Mouse (Mus musculus) T-helper 1 cell (primary cell): ENCODE results near the gene Rhbdd3.
"Not testable (repeated sequence)": the region's sequence is repeated elsewhere in the genome, so short reads cannot be mapped to it uniquely, and the experiment has no call there.

Experiments used
- in situ Hi-C: fragments of 300-600 bp; cut with MboI, MseI; formaldehyde crosslinking; loops from one replicate; pipeline ENCODE4 v1.15.1; 2025; ENCODE audit warnings: high pct_unique_total_duplicates

Rhbdd3 gene

DNA sequence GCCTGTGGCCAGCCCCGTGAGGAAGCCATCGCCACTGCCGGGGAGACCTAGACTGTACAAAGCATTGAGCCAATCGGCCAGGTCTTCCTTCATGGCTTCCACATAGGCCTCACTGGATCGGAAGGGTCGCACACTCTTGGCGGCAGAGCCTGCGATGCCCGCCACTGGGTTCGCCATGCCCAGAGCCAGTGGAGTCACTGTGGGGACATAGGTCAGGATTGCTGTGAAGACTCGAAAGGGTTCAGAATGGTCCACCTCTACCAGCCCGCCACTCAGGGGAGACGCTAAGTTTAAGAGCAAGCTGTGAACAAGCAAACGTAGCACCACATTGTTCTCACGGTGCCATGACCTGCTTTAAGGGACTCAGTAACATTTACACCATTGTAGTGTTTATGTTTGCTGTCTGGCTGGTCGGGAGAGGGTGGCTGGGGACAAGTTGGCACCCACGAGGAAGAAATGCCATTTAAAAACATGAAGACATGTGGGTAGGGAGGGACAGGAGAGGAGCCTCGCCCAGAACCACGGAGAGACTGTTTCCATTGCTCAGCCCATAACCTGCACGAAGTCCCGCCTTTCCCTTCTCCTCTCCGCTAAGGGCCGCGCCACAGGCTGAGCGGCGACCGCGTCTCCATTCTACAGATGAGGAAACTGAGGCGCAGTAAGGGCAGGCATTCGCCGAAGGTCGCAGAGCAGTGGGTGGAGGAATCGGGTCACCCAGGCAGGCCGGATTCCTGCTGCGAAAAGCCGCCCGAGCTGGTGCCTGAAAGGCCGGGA, 34.3 kb upstream of the Rhbdd3 start:
- in situ Hi-C loops: loop anchor here (10.0 kb wide), 1 partner anchor 1820 kb away; no protein-coding TSS in a partner anchor

DNA sequence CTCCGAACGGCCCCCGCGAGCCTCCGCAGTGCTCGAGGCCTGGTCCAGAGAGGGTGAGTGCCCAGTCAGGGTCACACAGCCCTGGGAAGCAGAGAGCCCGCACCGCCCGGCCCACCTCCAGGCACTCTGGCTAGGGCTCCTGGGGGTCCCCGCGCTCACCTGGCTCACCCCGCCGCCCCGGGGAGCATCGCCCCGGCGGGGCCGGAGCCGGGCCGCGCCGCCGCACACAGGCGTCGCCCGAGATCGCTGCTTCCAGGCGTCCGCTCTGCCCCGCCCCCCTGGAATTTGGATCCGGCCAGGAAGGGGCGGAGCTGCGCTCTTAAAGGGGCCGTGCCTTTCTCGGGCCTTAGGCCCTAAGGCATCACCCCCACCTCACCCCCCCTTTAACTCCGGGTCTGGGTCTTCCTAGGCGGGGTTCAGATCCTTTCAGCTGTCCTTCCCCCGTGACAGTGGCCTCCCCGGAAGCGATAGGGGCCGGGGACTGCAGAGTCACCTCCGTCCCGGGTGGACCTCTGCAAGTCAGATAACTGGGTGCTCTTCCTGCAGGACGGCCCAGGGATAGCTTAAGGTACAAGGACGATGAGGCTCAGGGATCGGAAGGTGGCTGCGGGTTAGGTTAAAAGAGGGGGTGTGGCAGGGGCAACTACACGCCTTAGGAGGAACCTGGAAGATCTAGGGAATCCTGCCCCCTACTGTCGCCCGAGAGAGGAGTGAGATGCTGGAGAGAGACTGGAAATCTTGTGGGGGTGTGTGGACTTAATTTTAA, 33.5 kb upstream of the Rhbdd3 start, which contains the start of gene Gas2l1:
Gas2l1 (minus strand) TSS at position 272 of the 766 bp plus-strand sequence.
- in situ Hi-C loops: loop anchor here (10.0 kb wide), 1 partner anchor 1820 kb away; no protein-coding TSS in a partner anchor

DNA sequence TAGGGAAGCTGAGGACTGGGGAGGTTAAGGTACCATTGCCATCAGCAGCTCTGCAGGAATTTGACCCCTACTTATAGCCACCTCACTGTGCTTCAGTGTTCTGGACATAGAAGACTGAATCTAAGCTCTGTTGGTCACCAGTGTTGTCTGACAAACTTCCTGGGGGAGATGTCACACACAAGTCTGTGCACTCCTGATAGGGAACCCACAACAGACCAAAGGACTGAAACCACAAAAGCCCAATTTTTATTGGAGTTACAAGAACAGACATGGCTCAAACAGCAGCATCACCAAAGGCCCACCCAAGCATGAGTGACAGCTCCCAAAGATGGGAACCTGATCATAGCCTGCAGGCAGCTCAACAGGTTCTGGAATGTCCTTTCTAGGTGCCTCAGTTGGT, 31.7 kb upstream of the Rhbdd3 start:
- in situ Hi-C loops: loop anchor here (10.0 kb wide), 1 partner anchor 1822 kb away; no protein-coding TSS in a partner anchor

DNA sequence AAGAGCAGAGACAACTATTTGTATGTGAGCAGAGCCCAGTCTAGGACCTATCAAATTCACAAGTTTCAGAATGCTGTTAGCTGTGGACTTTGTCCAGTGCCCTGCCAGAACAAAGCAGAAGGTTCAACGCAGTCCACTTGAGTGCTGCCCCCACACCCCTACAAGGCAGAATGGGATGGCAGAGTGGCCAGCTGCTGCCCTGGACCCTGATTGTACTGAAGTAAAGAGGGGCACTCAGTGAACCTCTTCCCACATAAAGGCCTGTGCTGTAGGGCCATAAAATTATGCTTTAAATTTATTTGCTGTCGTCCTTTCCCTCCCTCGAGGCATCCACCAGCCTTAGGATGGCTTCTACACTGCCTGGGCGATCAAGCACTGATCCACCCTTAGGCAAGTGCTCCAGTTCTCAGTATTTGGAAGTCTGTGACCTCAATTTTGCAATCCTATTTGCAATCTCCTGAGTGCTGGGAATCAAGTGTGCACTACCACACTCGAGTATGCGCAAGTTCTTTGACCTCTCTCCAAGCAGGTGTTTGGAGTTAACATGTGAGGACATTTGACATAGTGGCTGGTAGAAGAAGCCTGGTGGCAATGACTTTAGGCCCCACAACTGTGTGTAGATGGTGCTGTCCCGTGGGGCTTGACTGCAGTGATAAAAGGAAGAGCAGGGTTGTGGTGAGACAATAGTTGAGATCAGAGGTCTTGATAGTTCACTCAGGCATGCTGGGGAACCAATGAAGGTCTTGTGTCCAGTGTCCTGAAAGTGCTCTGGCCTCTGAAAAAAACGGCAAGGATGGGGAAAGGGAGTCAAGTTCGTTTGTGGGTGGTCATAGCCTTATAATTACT, 30.4 kb upstream of the Rhbdd3 start:
- in situ Hi-C loops: loop anchor here (10.0 kb wide), 1 partner anchor 1824 kb away; no protein-coding TSS in a partner anchor

DNA sequence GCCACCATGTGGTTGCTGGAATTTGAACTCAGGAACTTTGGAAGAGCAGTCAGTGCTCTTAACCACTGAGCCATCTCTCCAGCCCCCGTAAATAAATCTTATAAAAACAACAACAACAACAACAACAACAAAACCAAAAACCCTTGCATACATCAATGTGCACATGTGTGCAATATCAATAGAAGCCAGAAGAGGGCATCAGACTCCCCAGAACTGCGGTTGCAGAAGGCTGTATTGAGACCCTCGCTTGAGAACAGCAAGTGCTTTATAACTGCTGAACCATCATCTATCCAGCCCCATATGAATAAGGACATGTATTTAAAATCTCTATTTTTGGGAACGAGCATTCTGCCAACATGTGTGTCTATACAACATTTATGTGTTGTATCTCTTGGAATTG, 23.8 kb upstream of the Rhbdd3 start:
- in situ Hi-C loops: no loop called here

DNA sequence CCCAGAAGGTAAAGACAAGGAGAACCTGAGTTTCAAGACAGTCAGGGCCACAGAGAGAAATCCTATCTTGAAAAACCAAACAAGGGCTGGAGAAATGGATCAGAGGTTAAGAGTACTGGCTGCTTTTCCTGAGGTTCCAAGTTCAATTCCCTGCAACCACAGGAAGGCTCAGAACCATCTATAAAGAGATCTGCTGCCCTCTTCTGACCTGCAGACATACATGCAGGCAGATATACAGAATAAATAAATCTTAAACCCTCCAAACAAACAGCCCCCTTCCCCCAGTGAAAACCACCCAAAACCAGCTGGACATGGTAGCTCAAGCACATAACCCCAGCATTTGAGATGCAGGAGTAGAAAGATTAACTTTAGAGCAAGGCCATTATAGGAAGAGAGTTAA, 23.0 kb upstream of the Rhbdd3 start:
- in situ Hi-C loops: no loop called here

DNA sequence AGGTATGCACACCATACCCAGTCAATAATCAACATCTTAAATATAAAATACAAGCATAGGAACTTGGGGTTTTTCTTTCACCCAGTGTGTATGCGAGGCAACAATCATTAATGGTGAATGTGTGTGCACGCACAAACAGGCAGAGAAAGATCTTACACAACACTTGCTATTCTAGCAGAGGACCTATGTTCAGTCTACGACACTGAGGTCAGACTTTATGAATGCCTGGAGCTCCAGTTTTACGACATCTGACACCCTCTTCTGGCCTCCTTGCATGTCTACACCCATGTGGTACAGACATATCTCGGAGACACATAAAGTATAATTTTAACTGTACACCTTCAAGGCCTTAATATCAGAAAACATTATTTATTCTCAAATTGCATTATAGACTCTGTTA, 21.9 kb upstream of the Rhbdd3 start:
- in situ Hi-C loops: not testable (repeated sequence)

DNA sequence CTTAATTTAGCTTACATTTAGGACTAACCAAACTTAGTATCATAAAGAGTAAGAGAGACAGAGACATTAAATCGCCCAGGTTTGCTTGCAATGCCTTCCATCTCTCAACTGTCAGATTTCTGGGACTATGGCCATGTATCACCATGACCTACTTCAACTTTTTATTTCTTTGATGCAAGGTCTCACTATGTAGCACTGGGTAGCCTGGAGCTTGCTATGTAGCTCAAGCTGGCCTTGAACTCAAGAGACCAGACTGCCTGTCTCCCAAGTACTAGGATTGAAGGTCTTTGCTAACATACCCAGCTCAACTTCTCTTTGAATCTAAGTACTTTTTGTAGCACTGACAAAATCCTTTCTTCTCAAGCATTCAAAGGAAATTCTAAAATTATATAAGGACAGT, 9.6 kb upstream of the Rhbdd3 start:
- in situ Hi-C loops: no loop called here

DNA sequence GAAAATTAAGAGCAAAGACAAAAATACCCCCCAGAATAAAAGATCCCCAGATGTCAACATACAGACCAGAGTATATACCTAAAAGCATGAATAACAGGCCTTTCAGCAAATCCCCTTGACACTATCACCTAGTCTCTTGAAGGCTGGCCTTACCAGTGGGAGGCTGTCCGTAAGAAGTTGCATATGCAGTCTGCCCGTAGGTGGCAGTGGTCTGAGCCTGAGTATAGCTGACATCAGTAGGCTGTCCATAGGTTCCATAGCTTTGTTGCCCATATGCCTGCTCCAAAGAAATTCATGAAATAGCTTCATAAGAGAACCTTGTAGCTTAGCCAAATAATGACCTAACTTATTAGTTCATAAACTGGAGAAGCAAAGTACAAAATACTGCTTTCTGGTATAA, 7.0 kb upstream of the Rhbdd3 start:
- in situ Hi-C loops: no loop called here

DNA sequence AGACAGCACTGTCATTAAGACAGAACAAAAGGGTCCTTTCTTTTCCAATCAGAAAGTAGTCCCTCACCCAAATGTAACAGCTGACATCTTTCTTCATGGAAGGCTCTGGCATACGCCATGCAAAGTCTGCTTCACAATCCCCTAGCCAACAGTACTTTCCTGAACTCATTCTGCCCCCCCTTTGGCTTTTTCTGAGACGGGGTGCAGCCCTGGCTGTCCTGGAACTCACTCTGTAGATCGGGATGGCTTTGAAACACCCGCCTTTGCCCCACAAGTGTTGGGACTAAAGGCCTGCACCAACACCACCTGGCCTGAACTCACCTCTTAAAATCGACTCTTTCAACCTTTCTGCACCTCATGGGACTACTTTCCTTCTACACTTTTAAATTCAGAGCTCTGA, 2.8 kb upstream of the Rhbdd3 start:
- in situ Hi-C loops: no loop called here

DNA sequence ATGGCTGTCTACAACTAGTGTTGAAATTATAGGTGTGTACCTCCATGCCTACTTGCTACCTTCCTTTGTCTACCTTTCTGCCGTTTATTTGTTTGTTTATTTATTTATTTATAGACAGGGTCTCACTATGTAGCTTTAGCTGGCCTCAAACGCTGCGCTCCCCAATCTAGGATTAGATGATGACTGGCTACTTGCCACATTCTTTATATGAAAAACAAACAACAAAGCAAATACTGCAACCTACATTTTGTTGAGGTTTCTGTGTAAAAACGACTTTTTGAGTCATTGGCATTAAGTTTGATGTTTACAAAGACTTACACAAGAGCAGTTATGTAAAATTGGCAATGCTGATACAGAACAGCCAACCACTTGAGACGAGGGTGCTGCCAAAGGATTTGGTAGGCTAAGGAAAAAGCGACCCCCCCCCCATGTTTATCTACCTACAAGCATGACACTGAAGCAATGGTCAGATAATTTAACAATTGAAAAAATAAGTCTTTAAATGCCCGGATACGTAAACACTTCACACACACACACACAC, 2.2 kb upstream of the Rhbdd3 start:
- in situ Hi-C loops: no loop called here

DNA sequence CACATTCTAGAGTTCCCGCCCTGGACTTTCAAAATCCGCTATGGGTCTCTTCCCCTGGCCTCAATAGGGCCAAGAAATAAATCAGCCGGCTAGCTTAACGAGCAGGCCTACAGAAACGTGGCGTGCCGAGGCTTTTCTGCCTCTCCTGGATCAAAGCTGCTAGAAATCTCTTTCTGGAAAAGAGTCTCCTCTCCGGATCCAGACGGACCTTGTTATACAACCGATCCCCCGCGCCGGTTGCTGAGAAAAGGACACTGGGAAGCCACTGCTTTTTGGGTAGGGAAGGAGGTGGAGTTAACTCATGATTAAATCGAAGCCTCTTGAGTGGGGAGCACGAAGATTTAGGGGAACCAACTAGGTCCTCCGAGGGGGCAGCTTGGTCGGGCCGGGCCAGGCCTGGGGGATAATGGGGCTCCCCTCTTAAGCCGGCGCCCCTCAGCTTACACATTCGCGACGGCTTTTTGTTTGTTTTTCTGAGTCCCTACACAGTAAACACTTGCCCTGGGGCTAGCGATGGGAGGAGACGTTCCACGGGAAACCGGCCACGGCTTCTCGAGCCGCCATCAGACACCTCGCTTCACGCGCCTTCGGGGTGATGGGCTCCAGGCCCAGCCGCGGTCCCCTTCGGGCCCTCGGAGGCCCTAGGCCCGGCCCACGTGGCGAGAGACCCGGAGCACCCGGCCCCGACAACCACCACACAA, 541 bp upstream of the Rhbdd3 start:
- in situ Hi-C loops: no loop called here

DNA sequence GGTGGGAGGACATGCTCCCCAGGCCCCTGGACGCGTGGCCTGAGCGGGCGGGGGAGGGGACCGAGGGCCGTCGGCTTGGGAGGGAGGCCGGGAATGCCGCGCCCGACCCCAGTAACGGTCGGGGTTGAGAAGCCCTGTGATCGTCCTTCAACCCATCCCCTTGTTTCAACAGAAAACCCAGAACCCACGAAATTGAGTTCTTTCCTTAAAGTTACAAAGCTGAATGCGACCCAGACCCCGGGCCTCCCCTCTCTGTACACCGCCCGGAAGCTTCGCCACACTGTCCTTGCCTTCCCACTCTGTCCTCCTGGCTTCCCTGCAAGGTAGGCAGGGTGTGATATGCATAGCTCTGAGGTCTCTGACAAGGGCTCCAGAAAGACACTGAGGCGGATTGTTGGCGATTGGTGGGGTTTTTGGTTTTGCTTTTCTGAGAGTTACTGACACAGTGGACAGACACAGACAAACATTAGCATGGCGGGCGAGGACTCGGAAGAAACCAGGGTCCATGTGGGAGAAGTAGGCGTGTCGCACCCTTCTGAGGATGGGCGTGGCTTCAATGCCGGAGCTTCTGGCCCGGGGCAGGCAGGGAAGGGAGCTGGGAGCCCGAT, 954 bp downstream of the Rhbdd3 start:
- in situ Hi-C loops: loop anchor here (10.0 kb wide), 1 partner anchor 1605 kb away; no protein-coding TSS in a partner anchor

DNA sequence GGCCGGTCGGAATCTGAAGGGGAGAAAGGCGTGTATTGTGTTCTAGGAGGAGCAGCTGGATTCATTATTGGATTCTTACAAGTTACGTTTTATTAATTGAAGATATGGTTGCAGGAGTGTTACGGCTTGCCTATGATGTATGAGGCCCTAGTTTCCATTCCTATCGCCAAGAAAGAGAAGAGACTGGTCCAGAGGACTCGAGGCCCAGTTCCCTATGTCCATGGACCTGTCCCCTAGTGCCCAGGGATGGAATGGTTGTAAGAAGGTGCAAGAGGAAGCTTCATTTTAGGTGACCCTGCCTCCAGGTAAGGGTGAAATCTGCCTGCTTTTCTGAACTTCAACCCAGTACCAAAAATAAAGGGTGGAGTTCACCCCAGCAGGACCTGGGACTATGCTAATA, 1.6 kb downstream of the Rhbdd3 start:
- in situ Hi-C loops: loop anchor here (10.0 kb wide), 1 partner anchor 1605 kb away; no protein-coding TSS in a partner anchor

DNA sequence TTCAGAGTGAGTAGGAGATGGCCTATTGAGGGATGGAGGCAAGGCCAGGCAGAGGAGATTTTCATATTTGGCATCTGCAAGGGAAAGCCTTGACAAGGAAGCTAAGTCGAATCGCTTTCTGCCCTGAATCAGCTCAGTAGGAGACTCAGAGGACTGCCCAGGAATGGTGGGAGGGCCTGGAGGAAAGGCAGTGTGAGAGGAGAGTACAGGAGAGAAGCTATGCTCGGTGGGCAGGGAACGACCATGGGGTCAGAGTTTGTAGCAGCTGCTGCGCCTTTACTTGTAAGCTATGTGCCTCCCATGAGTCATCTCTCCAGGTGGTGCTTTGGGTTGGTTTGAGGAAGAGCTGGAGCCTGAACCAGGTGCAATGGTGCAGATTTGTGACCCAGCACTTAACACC, 2.1 kb downstream of the Rhbdd3 start:
- in situ Hi-C loops: loop anchor here (10.0 kb wide), 1 partner anchor 1604 kb away; no protein-coding TSS in a partner anchor

DNA sequence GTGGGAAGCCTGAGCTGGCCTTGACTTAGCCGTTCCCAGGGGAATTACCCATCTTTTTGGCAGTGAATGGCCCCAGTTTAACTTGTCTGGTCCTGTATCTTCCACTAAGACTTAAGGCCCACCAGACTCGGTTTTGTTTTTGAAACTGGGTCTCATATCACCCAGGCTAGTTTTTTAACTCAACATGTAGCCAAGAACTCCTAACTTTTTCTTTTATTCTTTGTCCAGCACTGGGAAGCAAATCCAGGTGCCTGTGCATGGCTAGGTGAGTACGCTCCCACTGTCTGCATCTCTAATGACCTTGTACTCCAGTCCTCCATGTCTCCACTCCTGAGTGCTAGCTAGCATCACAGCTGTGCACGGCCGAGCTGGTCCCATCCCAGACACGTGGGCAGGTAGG, 2.9 kb downstream of the Rhbdd3 start:
- in situ Hi-C loops: loop anchor here (10.0 kb wide), 1 partner anchor 1603 kb away; no protein-coding TSS in a partner anchor

DNA sequence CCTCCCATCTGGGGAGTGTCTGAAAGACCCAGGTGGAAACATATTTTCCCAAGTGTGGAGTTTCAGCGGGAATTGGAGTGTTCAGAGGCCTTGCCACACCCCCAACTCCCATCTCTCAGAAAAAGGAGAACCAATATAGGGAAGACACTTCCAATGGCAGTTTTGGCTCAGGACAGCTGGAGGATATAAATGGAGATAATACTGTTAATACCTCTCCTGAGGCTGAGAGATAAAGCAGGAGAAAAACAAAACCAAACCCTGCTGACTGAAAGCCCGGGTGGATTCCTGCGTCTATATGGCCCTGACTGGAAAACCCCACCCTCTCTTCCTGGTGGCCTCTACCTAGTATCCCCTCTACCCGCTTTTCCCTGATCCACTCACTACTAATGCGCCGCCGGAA, 3.7 kb downstream of the Rhbdd3 start:
- in situ Hi-C loops: loop anchor here (10.0 kb wide), 1 partner anchor 1602 kb away; no protein-coding TSS in a partner anchor

DNA sequence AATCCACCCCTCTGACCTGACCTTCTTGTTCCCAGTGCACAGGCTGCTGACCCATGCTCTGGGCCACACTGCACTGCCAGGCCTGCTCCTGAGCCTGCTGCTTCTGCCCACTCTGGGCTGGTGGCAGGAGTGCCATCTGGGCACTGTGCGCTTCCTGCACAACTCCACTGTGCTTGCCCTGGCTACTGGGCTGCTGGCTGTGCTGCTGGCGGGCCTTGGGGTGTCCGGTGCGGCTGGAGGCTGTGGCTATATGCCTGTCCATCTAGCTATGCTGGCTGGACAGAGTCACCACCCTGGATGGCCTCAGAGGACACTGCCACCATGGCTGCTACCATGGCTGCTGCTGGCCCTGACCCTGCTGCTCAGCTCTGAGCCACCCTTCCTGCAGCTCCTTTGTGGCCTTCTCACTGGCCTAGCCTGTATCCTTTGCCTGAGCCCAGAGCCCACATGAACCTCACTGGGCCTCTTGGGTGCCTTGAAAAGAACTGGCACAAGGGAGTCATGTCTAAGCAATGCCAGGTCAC, 5.3 kb downstream of the Rhbdd3 start:
- in situ Hi-C loops: loop anchor here (10.0 kb wide), 1 partner anchor 1601 kb away; no protein-coding TSS in a partner anchor

DNA sequence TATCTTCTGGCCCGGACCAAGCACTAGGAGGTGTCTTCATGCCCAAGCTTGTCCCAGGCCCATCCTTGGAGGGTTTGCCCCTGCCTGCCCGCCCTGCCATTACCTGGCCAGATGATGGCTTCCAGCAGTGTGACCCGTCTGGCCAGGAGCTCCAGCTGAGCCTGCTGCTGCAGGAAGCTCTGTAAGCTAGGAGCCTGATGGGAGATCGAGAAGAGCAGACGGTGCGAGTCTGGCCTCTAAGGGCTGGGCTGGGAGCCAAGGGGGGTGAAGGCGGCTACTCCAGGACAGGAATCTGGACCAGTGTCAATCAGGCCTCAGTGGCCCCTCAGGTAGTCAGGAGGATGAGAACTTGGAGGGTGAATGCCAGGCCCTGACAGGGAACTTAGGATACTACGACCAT, 10.7 kb downstream of the Rhbdd3 start:
- in situ Hi-C loops: loop anchor here (10.0 kb wide), 1 partner anchor 1595 kb away; no protein-coding TSS in a partner anchor

DNA sequence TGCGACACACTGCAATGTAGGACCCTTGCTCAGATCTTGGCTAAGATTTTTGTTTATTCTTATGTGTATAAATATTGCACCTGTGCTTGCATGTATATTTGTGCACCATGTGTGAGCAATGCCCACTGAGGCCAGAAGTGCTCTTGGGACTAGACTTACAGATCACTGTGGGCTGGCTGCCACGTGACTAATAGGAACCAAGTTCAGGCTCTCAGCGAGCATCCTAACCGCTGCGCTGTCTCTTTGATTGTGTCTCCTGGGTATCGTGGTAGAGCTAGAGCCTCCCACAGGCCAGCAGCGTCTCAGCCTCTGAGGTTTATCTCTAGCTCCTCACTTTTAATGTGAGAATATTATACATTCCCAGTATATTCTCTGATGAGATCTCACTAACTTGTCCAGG, 14.9 kb downstream of the Rhbdd3 start:
- in situ Hi-C loops: loop anchor here (10.0 kb wide), 1 partner anchor 341 kb away; no protein-coding TSS in a partner anchor
